In the genomic region with DNA sequence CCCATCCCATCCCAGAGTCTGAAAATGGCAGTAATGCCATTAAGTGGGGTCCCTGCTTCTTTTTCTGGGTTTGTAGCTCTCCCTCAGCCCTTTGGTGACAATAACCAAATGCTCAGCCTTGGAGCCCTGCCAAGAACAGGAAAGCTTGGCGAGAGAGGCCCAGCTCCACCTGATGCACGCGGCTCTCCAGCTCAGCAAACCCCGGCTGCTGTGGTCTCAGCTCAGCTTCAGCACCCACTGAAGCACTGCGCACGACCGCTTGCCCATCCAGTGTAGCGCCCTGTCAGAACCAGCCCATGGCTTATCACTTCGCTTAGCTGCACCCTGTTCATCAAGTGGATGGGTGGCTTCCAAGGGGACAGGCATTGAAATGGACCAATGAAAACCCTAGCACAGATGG, we compare ENCODE assay signal across 8 mouse cellular contexts. TPM values are rescaled to one million over a fixed set of nuclear protein-coding genes. Genes with fewer than 3 reads are reported as not detected.
DNase-seq lines count a peak whose midpoint lies in the region; ATAC-seq lines count a peak whose summit lies in the region.

No protein-coding gene starts in this region.

- DNase-seq in neural tube, embryonic 10.5 days (ENCODE audit: extremely low spot score, low spot score): no peak
- DNase-seq in cerebellum, adult 8-10 months: peak; percentile 64
- peak; percentile 48 to 49 for DNase-seq in layer of hippocampus, postnatal 36 days
- peak; percentile 62 for DNase-seq in thymus, postnatal 4 days
- DNase-seq in gastrocnemius, postnatal 4 days (ENCODE audit: low spot score in 2 of 2): no peak

- 0 out of 2 replicates have a peak overlapping the region, but pooled peaks have one; percentile 15 for H3K27ac ChIP-seq in neural tube, embryonic 12.5 days
- 0 out of 2 replicates have a peak overlapping the region, but pooled peaks have one; percentile 30 for H3K27ac ChIP-seq in heart, embryonic 12.5 days (ENCODE audit: poor library complexity, severe bottlenecking)

- no peaks in the 10 kb centered on the region for H3K27me3 ChIP-seq in neural tube, embryonic 12.5 days (replicated peaks)
- no peaks in the 10 kb centered on the region for H3K27me3 ChIP-seq in heart, embryonic 12.5 days (replicated peaks)

- peaks cover 23% of the 10 kb centered on the region for H3K36me3 ChIP-seq in neural tube, embryonic 12.5 days
- H3K36me3 ChIP-seq in heart, embryonic 12.5 days: peaks cover 31% of the 10 kb centered on the region

- no peak overlapping the region for H3K4me2 ChIP-seq in neural tube, embryonic 12.5 days (replicated peaks)
- peak overlapping the region; percentile 31 for H3K4me2 ChIP-seq in heart, embryonic 12.5 days

- peak; percentile 25; the same call in 1 of the 2 replicates for ATAC-seq in neural tube, embryonic 12.5 days (ENCODE audit: low FRiP score, low read depth)
- ATAC-seq in heart, embryonic 12.5 days (ENCODE audit: insufficient number of reproducible peaks, low FRiP score): peak; percentile 61
- no peak for ATAC-seq in CD4-positive, CD25-positive, alpha-beta regulatory T cell, adult 4 months

- H3K4me1 ChIP-seq in neural tube, embryonic 12.5 days: peaks cover 21% of the 10 kb centered on the region
- H3K4me1 ChIP-seq in heart, embryonic 12.5 days (replicated peaks): peaks cover 48% of the 10 kb centered on the region

- WGBS in neural tube, embryonic 12.5 days: 65% methylated on average over 9 of the region's 9 CpGs
- WGBS in heart, embryonic 12.5 days: 26% methylated on average over 9 of the region's 9 CpGs

- H3K4me3 ChIP-seq in neural tube, embryonic 12.5 days: no peak overlapping the region
- no peak overlapping the region for H3K4me3 ChIP-seq in heart, embryonic 12.5 days

- no peak overlapping the region for H3K9ac ChIP-seq in neural tube, embryonic 12.5 days
- H3K9ac ChIP-seq in heart, embryonic 12.5 days: 0 out of 2 replicates have a peak overlapping the region, but pooled peaks have one; percentile 1

- no peaks in the 10 kb centered on the region for H3K9me3 ChIP-seq in neural tube, embryonic 12.5 days
- H3K9me3 ChIP-seq in heart, embryonic 12.5 days (replicated peaks): no peaks in the 10 kb centered on the region

RNA-seq across cellular contexts. Expression of a gene that starts 31.3 kb away (rescaled TPM):
- polyA plus RNA-seq in neural tube, embryonic 12.5 days (2016; fragmentation: Nextera tagmentation; extraction: Ambion mirVana): 25.2 and 25.8 TPM in 2 replicates
- 34.6 and 35.3 TPM in 2 replicates for polyA plus RNA-seq in heart, embryonic 12.5 days (2016; fragmentation: Nextera tagmentation; extraction: Ambion mirVana)
- 10 to 100 TPM; 28.3 to 28.8 TPM for total RNA-seq in layer of hippocampus, postnatal 36 days (2021)
- total RNA-seq in gastrocnemius, postnatal 4 days (2021): 10 to 100 TPM; 16.1 to 18.8 TPM
- 10 to 100 TPM; 22.0 to 26.0 TPM for polyA plus RNA-seq in CD4-positive, CD25-positive, alpha-beta regulatory T cell, adult 4 months (2017; shearing (Covaris generic))

RNA-seq across cellular contexts. Expression of a gene that starts 39.7 kb away (rescaled TPM):
- 8.1 and 9.5 TPM in 2 replicates for polyA plus RNA-seq in neural tube, embryonic 12.5 days (2016; fragmentation: Nextera tagmentation; extraction: Ambion mirVana)
- polyA plus RNA-seq in heart, embryonic 12.5 days (2016; fragmentation: Nextera tagmentation; extraction: Ambion mirVana): 1.6 and 1.9 TPM in 2 replicates
- 10 to 100 TPM; 55.1 to 57.5 TPM for total RNA-seq in layer of hippocampus, postnatal 36 days (2021)
- total RNA-seq in gastrocnemius, postnatal 4 days (2021): 10 to 100 TPM; 26.9 to 33.7 TPM
- polyA plus RNA-seq in CD4-positive, CD25-positive, alpha-beta regulatory T cell, adult 4 months (2017; shearing (Covaris generic)): not detected

Comparison
In these comparisons a context has a peak if more than half of its experiments do, and no peak if none do; other contexts are left out.
1. DNase-seq: peak in cerebellum, adult 8-10 months (single experiment), layer of hippocampus, postnatal 36 days (2 of 2) and thymus, postnatal 4 days (single experiment); none in neural tube, embryonic 10.5 days (single experiment) and gastrocnemius, postnatal 4 days (0 of 2).